In genomic region chr14:21592152-21592551, GRCm38 (mm10) we compare ENCODE assay signal across 14 mouse cellular contexts.
DNase-seq lines count a peak whose midpoint lies in the region; ATAC-seq and TF ChIP-seq lines count a peak whose summit lies in the region.
"Had no signal": no experiment of that assay in that cellular context is flagged by ENCODE, and none has a peak within 500 bp of the region (broad histone marks: within the 10 kb centered on the region; RNA-seq: fewer than 3 reads in every experiment).

No protein-coding gene starts in this region.

- H3K4me2 ChIP-seq in intestine, postnatal 0 days (replicated peaks; ENCODE audit: low read depth) = no peak overlapping the region
- no peak overlapping the region for H3K4me2 ChIP-seq in intestine, embryonic 16.5 days (ENCODE audit: low read depth, low read length)
- H3K4me2 ChIP-seq in midbrain, postnatal 0 days (ENCODE audit: low read depth, low read length, poor library complexity, severe bottlenecking) = no peak overlapping the region
- no peak overlapping the region for H3K4me2 ChIP-seq in midbrain, embryonic 15.5 days
- H3K4me2 ChIP-seq: heart, embryonic 13.5 days; hindbrain, embryonic 15.5 days; liver, embryonic 13.5 days had no signal

- WGBS in intestine, postnatal 0 days = 93% methylated on average over 1 of the region's 1 CpGs
- 97% methylated on average over 1 of the region's 1 CpGs for WGBS in intestine, embryonic 16.5 days
- WGBS in midbrain, postnatal 0 days = 100% methylated on average over 1 of the region's 1 CpGs
- 98% methylated on average over 1 of the region's 1 CpGs for WGBS in midbrain, embryonic 15.5 days

- no peaks in the 10 kb centered on the region for H3K9me3 ChIP-seq in intestine, postnatal 0 days (ENCODE audit: control insufficient read depth)
- H3K9me3 ChIP-seq in intestine, embryonic 16.5 days (ENCODE audit: control insufficient read depth, low read length) = 0 out of 2 replicates have a peak, but pooled peaks cover 3% of the 10 kb centered on the region
- H3K9me3 ChIP-seq in midbrain, postnatal 0 days (ENCODE audit: low read length) = no peaks in the 10 kb centered on the region
- H3K9me3 ChIP-seq in midbrain, embryonic 15.5 days = no peaks in the 10 kb centered on the region
- peaks cover 6% of the 10 kb centered on the region; the same call in 1 of the 2 replicates for H3K9me3 ChIP-seq in G1E (replicated peaks)
- H3K9me3 ChIP-seq: heart, embryonic 13.5 days; hindbrain, embryonic 15.5 days had no signal

- H3K9ac ChIP-seq in intestine, postnatal 0 days (ENCODE audit: low read depth, low read length) = no peak overlapping the region
- H3K9ac ChIP-seq in intestine, embryonic 16.5 days (ENCODE audit: low read depth, low read length) = no peak overlapping the region
- H3K9ac ChIP-seq in midbrain, postnatal 0 days (replicated peaks; ENCODE audit: low read length, poor library complexity, severe bottlenecking) = no peak overlapping the region
- no peak overlapping the region for H3K9ac ChIP-seq in midbrain, embryonic 15.5 days
- H3K9ac ChIP-seq: heart, embryonic 13.5 days; hindbrain, embryonic 15.5 days; liver, embryonic 13.5 days had no signal

- H3K27me3 ChIP-seq in intestine, postnatal 0 days (replicated peaks; ENCODE audit: control insufficient read depth, insufficient read depth, low read length) = no peaks in the 10 kb centered on the region
- no peaks in the 10 kb centered on the region for H3K27me3 ChIP-seq in intestine, embryonic 16.5 days (replicated peaks; ENCODE audit: control insufficient read depth, insufficient read depth, low read length)
- no peaks in the 10 kb centered on the region for H3K27me3 ChIP-seq in midbrain, postnatal 0 days (ENCODE audit: insufficient read depth, low read length)
- no peaks in the 10 kb centered on the region for H3K27me3 ChIP-seq in midbrain, embryonic 15.5 days (replicated peaks)
- no peaks in the 10 kb centered on the region for H3K27me3 ChIP-seq in G1E (ENCODE audit: insufficient read depth, low read length)
- H3K27me3 ChIP-seq: heart, embryonic 13.5 days; hindbrain, embryonic 15.5 days; liver, embryonic 13.5 days had no signal

- no peak for DNase-seq in midbrain, postnatal 0 days (ENCODE audit: low spot score)
- DNase-seq in G1E (ENCODE audit: low spot score) = no peak
- DNase-seq in induced T-regulatory cell, adult 2 months (ENCODE audit: low read depth) = peak; percentile 22
- DNase-seq in cerebellum, adult 9-10 months = no peak
- DNase-seq: adrenal gland, postnatal 10 days; cerebellum, adult 11-12 months; embryo, embryonic 11 days; kidney, postnatal 14 days; liver, embryonic 13.5 days had no signal

- peak; percentile 52 for TF ChIP-seq CTCF in intestine, postnatal 0 days (IDR thresholded peaks at IDR 0.05; ENCODE audit: low read depth)
- TF ChIP-seq CTCF in midbrain, postnatal 0 days (IDR thresholded peaks at IDR 0.05) = peak; percentile 48
- 0 out of 2 replicates have a peak, but pooled peaks have one; percentile 15 for TF ChIP-seq CTCF in G1E (IDR thresholded peaks at IDR 0.05; ENCODE audit: low read depth, low read length)

- no peak overlapping the region for H3K27ac ChIP-seq in intestine, postnatal 0 days (ENCODE audit: low read depth, low read length)
- no peak overlapping the region for H3K27ac ChIP-seq in intestine, embryonic 16.5 days (ENCODE audit: low read length)
- H3K27ac ChIP-seq in midbrain, postnatal 0 days (ENCODE audit: low read depth, low read length) = no peak overlapping the region
- H3K27ac ChIP-seq in midbrain, embryonic 15.5 days = no peak overlapping the region
- H3K27ac ChIP-seq: heart, embryonic 13.5 days; hindbrain, embryonic 15.5 days; liver, embryonic 13.5 days had no signal

- no peak overlapping the region for H3K4me3 ChIP-seq in intestine, postnatal 0 days (ENCODE audit: low read depth, low read length)
- no peak overlapping the region for H3K4me3 ChIP-seq in intestine, embryonic 16.5 days (ENCODE audit: low read length)
- H3K4me3 ChIP-seq in midbrain, postnatal 0 days (ENCODE audit: low read depth, low read length) = no peak overlapping the region
- no peak overlapping the region for H3K4me3 ChIP-seq in midbrain, embryonic 15.5 days
- no peak overlapping the region for H3K4me3 ChIP-seq in G1E (ENCODE audit: low read depth, low read length)
- H3K4me3 ChIP-seq: heart, embryonic 13.5 days; hindbrain, embryonic 15.5 days; liver, embryonic 13.5 days had no signal

- no peak for ATAC-seq in intestine, postnatal 0 days
- no peak for ATAC-seq in intestine, embryonic 16.5 days
- ATAC-seq in midbrain, postnatal 0 days (ENCODE audit: low FRiP score) = no peak
- ATAC-seq in midbrain, embryonic 15.5 days (replicated peaks) = no peak
- ATAC-seq in G1E (ENCODE audit: extremely low read depth, insufficient number of reproducible peaks, low FRiP score, poor library complexity, severe bottlenecking) = no peak

- H3K36me3 ChIP-seq in intestine, postnatal 0 days (ENCODE audit: control insufficient read depth, insufficient read depth) = no peaks in the 10 kb centered on the region
- H3K36me3 ChIP-seq in intestine, embryonic 16.5 days (ENCODE audit: control insufficient read depth, insufficient read depth, low read length) = peaks cover 2% of the 10 kb centered on the region; the same call in 1 of the 2 replicates
- H3K36me3 ChIP-seq in midbrain, postnatal 0 days (ENCODE audit: insufficient read depth, low read length) = no peaks in the 10 kb centered on the region
- H3K36me3 ChIP-seq in midbrain, embryonic 15.5 days (replicated peaks) = no peaks in the 10 kb centered on the region
- peaks cover 6% of the 10 kb centered on the region for H3K36me3 ChIP-seq in G1E (replicated peaks)
- H3K36me3 ChIP-seq: hindbrain, embryonic 15.5 days had no signal

- peaks cover 5% of the 10 kb centered on the region; the same call in 1 of the 2 replicates for H3K4me1 ChIP-seq in intestine, postnatal 0 days (replicated peaks; ENCODE audit: control insufficient read depth, insufficient read depth, low read length)
- peaks cover 12% of the 10 kb centered on the region for H3K4me1 ChIP-seq in intestine, embryonic 16.5 days (ENCODE audit: control insufficient read depth, insufficient read depth, low read length)
- H3K4me1 ChIP-seq in midbrain, postnatal 0 days (ENCODE audit: insufficient read depth, low read length) = no peaks in the 10 kb centered on the region
- peaks cover 6% of the 10 kb centered on the region; the same call in 1 of the 2 replicates for H3K4me1 ChIP-seq in midbrain, embryonic 15.5 days
- H3K4me1 ChIP-seq in G1E (ENCODE audit: insufficient read depth, low read depth, low read length) = peaks cover 53% of the 10 kb centered on the region
